Mouse (Mus musculus) CH12.LX (cell line): ENCODE results near the gene Irf8.

Experiments used
- CHD1 ChIP-seq: IDR thresholded peaks from 2 replicates; pipeline ENCODE4 v1.6.1; 2012; ENCODE audit warnings: low read depth, low read length, improper control_type of control experiment, inconsistent platforms
- CTCF ChIP-seq, 2 experiments: IDR thresholded peaks in 1 of 2; conservative IDR thresholded peaks in 1 of 2; 2 replicates each; pipeline ENCODE4 v1.5.1; 2011 to 2012; ENCODE audit warnings: low read depth in 2 of 2, low read length in 2 of 2, improper control_type of control experiment in 1 of 2, inconsistent platforms in 1 of 2, mild to moderate bottlenecking in 1 of 2, moderate library complexity in 1 of 2
- MAFK ChIP-seq: IDR thresholded peaks from 2 replicates; pipeline ENCODE4 v1.6.1; 2011; ENCODE audit warnings: low read length, improper control_type of control experiment; ENCODE audit not compliant: insufficient replicate concordance
- MAX ChIP-seq: IDR thresholded peaks from 2 replicates; pipeline ENCODE4 v1.6.1; 2011; ENCODE audit warnings: low read length, improper control_type of control experiment
- MEF2A ChIP-seq: IDR thresholded peaks from 2 replicates; pipeline ENCODE4 v1.6.1; 2014; ENCODE audit warnings: low read depth, mild to moderate bottlenecking, inconsistent platforms, low read length, improper control_type of control experiment, borderline replicate concordance
- NELFE ChIP-seq: IDR thresholded peaks from 2 replicates; pipeline ENCODE4 v1.6.1; 2011; ENCODE audit warnings: low read depth, low read length, improper control_type of control experiment
- POLR2A ChIP-seq: IDR thresholded peaks from 2 replicates; pipeline ENCODE4 v1.6.1; 2011; ENCODE audit warnings: low read depth, mild to moderate bottlenecking, improper control_type of control experiment, low read length
- SIN3A ChIP-seq: IDR thresholded peaks from 2 replicates; pipeline ENCODE4 v1.6.1; 2012; ENCODE audit warnings: low read length, improper control_type of control experiment, inconsistent platforms
- TBP ChIP-seq: conservative IDR thresholded peaks from 2 replicates; pipeline ENCODE4 v1.6.1; 2011; ENCODE audit warnings: low read depth, low read length, improper control_type of control experiment
- UBTF ChIP-seq: IDR thresholded peaks from 2 replicates; pipeline ENCODE4 v1.6.1; 2012; ENCODE audit warnings: low read depth, mild to moderate bottlenecking, inconsistent platforms, low read length, improper control_type of control experiment, moderate library complexity
- USF1 ChIP-seq: IDR thresholded peaks from 2 replicates; pipeline ENCODE4 v1.6.1; 2014; ENCODE audit warnings: low read depth, mild to moderate bottlenecking, inconsistent platforms, low read length, improper control_type of control experiment
- ZKSCAN1 ChIP-seq: IDR thresholded peaks from 2 replicates; pipeline ENCODE4 v1.6.1; 2012; ENCODE audit warnings: low read depth, inconsistent platforms, low read length, improper control_type of control experiment, borderline replicate concordance
- ZNF384 ChIP-seq: IDR thresholded peaks from 2 replicates; pipeline ENCODE4 v1.6.1; 2012; ENCODE audit warnings: low read depth, low read length, improper control_type of control experiment, inconsistent platforms

- TF ChIP-seq TBP (no peak), SIN3A (no peak), CTCF (conservative IDR thresholded peaks at IDR 0.05 in 1 of 2, IDR thresholded peaks at IDR 0.05 in 1 of 2; ENCODE audit: low read depth in 2 of 2, low read length in 2 of 2) (no peak), POLR2A (no peak), USF1 (no peak), UBTF (no peak), CHD1 (no peak), ZNF384 (no peak), MEF2A (no peak), MAX (no peak), ZKSCAN1 (no peak), MAFK (no peak), NELFE (no peak)
Observed at GRCm38 (mm10) chr8:120687786-120688185, 48.4 kb upstream of the Irf8 start.
